In genomic region chr9:42520587-42521084, GRCm38 (mm10) we compare ENCODE assay signal across 7 mouse cellular contexts. TPM values are rescaled to one million over a fixed set of nuclear protein-coding genes. Genes with fewer than 3 reads are reported as not detected.
DNase-seq lines count a peak whose midpoint lies in the region; ATAC-seq lines count a peak whose summit lies in the region.

No protein-coding gene starts in this region.

- peak overlapping the region; percentile 30 for H3K4me3 ChIP-seq in intestine, embryonic 15.5 days (replicated peaks)
- peak overlapping the region; percentile 58 for H3K4me3 ChIP-seq in midbrain, embryonic 10.5 days
- peak overlapping the region; percentile 36 for H3K4me3 ChIP-seq in stomach, embryonic 16.5 days (replicated peaks; ENCODE audit: low read length)

- H3K4me2 ChIP-seq in intestine, embryonic 15.5 days (replicated peaks) = peak overlapping the region; percentile 69
- peak overlapping the region; percentile 62 for H3K4me2 ChIP-seq in stomach, embryonic 16.5 days (ENCODE audit: low read depth, low read length)

- no peaks in the 10 kb centered on the region for H3K9me3 ChIP-seq in intestine, embryonic 15.5 days
- no peaks in the 10 kb centered on the region for H3K9me3 ChIP-seq in midbrain, embryonic 10.5 days (replicated peaks)
- H3K9me3 ChIP-seq in stomach, embryonic 16.5 days (replicated peaks; ENCODE audit: control insufficient read depth, low read length) = no peaks in the 10 kb centered on the region

- H3K27ac ChIP-seq in intestine, embryonic 15.5 days = no peak overlapping the region
- H3K27ac ChIP-seq in midbrain, embryonic 10.5 days (replicated peaks) = peak overlapping the region; percentile 79
- H3K27ac ChIP-seq in stomach, embryonic 16.5 days (ENCODE audit: low read length) = no peak overlapping the region

- H3K36me3 ChIP-seq in intestine, embryonic 15.5 days = no peaks in the 10 kb centered on the region
- H3K36me3 ChIP-seq in midbrain, embryonic 10.5 days = no peaks in the 10 kb centered on the region
- no peaks in the 10 kb centered on the region for H3K36me3 ChIP-seq in stomach, embryonic 16.5 days (ENCODE audit: control insufficient read depth, insufficient read depth, low read length)

- peak; percentile 27 to 30 for DNase-seq in adrenal gland, adult 18-20 months (ENCODE audit: low spot score in 2 of 2)
- DNase-seq in cerebellum, adult 8-10 months = peak; percentile 41
- peak; percentile 13 for DNase-seq in forelimb bud, embryonic 11.5 days (ENCODE audit: low read depth, low spot score)
- peak; percentile 35 to 59 for DNase-seq in left cerebral cortex, postnatal 25 days (ENCODE audit: low spot score in 2 of 2)
- peak; percentile 51 for DNase-seq in midbrain, embryonic 10.5 days (ENCODE audit: low spot score)

- H3K4me1 ChIP-seq in intestine, embryonic 15.5 days (replicated peaks) = peaks cover 5% of the 10 kb centered on the region; the same call in 1 of the 2 replicates
- H3K4me1 ChIP-seq in midbrain, embryonic 10.5 days = peaks cover 16% of the 10 kb centered on the region
- H3K4me1 ChIP-seq in stomach, embryonic 16.5 days (ENCODE audit: control insufficient read depth, insufficient read depth, low read length) = no peaks in the 10 kb centered on the region; the same call in 1 of the 2 replicates

- intact Hi-C loops in left cerebral cortex, postnatal 25 days (cut with DNase I) = no loop called here

- no peaks in the 10 kb centered on the region; the same call in 1 of the 2 replicates for H3K27me3 ChIP-seq in intestine, embryonic 15.5 days (replicated peaks)
- H3K27me3 ChIP-seq in midbrain, embryonic 10.5 days (ENCODE audit: low read depth, poor library complexity, severe bottlenecking) = peaks cover 42% of the 10 kb centered on the region
- peaks cover 4% of the 10 kb centered on the region; the same call in 1 of the 2 replicates for H3K27me3 ChIP-seq in stomach, embryonic 16.5 days (ENCODE audit: control insufficient read depth, insufficient read depth, low read length)

- peak; percentile 56 for ATAC-seq in intestine, embryonic 15.5 days
- ATAC-seq in stomach, embryonic 16.5 days (ENCODE audit: insufficient read depth, low FRiP score) = 0 out of 2 replicates have a peak, but pooled peaks have one; percentile 21

- H3K9ac ChIP-seq in intestine, embryonic 15.5 days = peak overlapping the region; percentile 18
- H3K9ac ChIP-seq in stomach, embryonic 16.5 days (ENCODE audit: low read length) = peak overlapping the region; percentile 65

- 18% methylated on average over 36 of the region's 36 CpGs for WGBS in intestine, embryonic 15.5 days
- WGBS in midbrain, embryonic 10.5 days = 7% methylated on average over 36 of the region's 36 CpGs
- 14% methylated on average over 36 of the region's 36 CpGs for WGBS in stomach, embryonic 16.5 days

RNA-seq across cellular contexts. Expression of gene Tbcel, which starts 13.0 kb away (rescaled TPM):
- 10 to 100 TPM; 23.8 to 41.1 TPM for total RNA-seq in adrenal gland, adult 18-20 months (2021)
- 4.5 and 4.7 TPM in 2 replicates for polyA plus RNA-seq in intestine, embryonic 15.5 days (2015; fragmentation: Nextera tagmentation; extraction: Ambion mirVana)
- 10 to 100 TPM; 47.5 to 47.7 TPM for total RNA-seq in left cerebral cortex, postnatal 25 days (2021)
- polyA plus RNA-seq in midbrain, embryonic 10.5 days (2016; fragmentation: Nextera tagmentation; extraction: Ambion mirVana) = 3.4 and 3.7 TPM in 2 replicates
- polyA plus RNA-seq in stomach, embryonic 16.5 days (2015; fragmentation: Nextera tagmentation; extraction: Ambion mirVana) = 4.0 and 4.1 TPM in 2 replicates
